Mouse (Mus musculus) stomach, postnatal 0 days (tissue): ENCODE measurements at regions not wholly inside any gene's neighbourhood (a gene's known extent, or its start where the extent isn't known, plus 50 kb on each side); places are given as distances from the start of the nearest gene placed in this dataset.

ENCODE experiments used
- CTCF ChIP-seq: IDR thresholded peaks from 2 replicates; pipeline ENCODE4 v1.5.1; 2016; ENCODE audit warnings: antibody characterized with exemption, low read depth, mild to moderate bottlenecking, moderate library complexity
- EP300 ChIP-seq: optimal IDR thresholded peaks from 2 replicates; pipeline ENCODE3; 2016; ENCODE audit warnings: antibody characterized with exemption

GRCm38 (mm10) chr15:74311082-74311481 lies 325.1 kb downstream of the Mroh4 start:
- no peak for TF ChIP-seq EP300
- no peak for TF ChIP-seq CTCF
